Mouse (Mus musculus) heart, postnatal 4 days (tissue): ENCODE measurements around the gene Tln2. TPM values are rescaled to one million over a fixed set of nuclear protein-coding genes. Genes with fewer than 3 reads are reported as not detected.
A peak's percentile ranks its signal among the peaks of the same experiment; 100 is the strongest.

Experiments
- DNase-seq: peaks from one replicate; pipeline ENCODE4 v3.0.0; 2021
- total RNA-seq, 2 experiments: library from RNA; stranded (reverse); gene quantifications; 2 replicates each; pipeline ENCODE4 v1.2.3; 2021

Tln2 gene
- total RNA-seq, 2 experiments from 2014 or later, result 111 to 116 TPM

DNA sequence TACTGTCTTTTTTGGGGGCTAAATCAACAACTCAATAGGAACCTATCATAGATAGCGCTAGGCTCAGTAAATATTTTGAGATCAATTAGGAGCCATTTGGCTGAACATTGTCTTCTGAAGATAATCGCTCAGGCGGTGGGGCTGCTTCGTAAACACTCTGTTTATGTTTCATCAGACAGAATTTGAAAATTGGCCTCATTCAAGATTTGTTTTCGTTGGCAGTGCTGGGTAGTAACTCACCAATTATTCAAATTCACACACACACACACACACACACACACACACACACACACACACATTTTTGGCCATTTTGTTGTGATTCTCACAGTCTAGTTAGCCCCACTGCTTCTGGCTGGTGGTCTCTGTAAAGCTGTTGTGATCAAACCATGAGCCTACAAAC is 12.9 kb downstream of the Tln2 start:
- no peak for DNase-seq

DNA sequence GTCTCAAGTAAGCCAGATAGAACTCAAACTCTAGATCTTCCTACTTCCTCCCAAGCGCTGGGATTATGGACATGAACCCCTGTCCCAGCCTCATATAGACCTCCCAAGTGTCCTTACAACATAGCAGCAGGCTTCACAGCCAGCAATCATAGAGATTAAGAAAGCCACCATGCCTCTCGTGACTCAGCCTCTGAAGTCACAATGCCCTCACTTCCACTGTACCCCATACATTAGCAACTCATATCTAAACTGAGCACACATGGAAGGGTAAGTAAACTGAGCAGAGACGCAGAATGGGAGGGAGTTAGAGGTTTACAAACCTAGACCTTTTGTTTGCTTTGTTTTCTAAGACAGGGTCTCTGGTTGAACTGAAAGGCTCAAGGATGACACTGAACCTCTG is 13.7 kb downstream of the Tln2 start:
- DNase-seq, result no peak

DNA sequence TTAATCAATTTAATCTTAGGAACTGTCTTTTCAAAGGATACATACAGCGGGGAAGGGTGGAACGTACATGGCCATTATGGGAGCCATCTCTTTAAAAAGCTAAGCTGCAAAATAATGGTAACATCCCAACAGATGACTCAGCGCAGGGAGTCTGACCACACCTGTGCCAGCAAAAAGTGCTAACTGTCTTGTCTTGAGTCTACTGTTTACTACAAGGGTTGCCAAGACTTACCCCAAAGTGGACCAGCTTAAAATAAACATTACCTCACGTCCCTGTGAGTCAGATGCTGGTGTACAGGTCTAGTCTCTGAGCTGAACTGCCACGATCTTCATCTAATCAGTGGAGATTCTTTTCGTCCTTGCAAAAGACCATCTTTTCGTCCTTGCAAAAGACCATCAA is 14.7 kb downstream of the Tln2 start:
- no peak for DNase-seq

- DNase-seq, result peak; percentile 28
These were observed 17.6 kb downstream of the Tln2 start for GRCm38 (mm10) chr9:67541948-67542347.

DNA sequence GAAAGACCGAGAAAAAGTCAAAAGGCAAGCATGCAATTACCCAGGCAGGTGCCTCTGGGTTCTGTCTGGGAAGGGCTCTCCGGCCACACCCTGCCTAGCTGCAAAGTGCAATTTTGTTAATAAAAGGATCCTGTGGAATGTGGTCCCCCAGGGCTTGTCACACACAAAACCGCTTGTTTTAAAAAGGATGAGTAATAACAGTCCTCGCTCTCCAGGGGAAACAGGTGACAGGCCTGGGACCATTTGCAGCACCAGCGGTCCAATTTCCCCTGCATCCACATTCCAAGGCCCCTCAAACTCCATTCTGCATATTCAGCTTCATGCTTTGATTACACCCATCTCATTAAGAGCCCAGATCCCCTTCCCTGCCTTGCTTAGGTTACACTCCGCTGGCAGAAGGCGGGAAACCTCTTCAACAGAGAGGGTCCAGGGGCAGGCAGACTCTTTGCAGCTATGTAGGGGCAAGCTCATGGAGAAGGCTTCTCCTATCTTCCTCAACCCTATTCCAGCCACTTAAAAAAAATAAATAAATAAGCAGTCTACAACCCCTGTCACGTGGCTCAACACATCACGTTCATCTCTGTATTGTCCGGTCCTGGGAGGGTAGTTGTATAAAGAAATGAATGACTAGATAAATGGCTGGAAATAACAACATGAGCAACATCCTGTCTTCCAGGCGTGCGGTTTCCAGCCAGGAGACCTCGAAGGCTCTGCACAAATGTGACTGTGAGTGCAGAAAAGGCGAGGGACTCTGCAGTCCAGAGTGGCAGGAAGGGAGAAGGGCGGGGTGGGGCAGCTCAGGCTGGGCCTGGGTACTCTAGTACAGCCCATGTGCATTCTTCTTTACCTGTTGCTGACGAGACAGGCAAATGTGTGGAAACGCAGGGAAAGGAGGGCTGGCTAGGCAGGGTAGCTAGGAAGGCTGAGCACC is 19.5 kb downstream of the Tln2 start:
- DNase-seq, result no peak

- DNase-seq, result no peak
These were observed 25.1 kb downstream of the Tln2 start for GRCm38 (mm10) chr9:67534420-67534819.

- DNase-seq, result no peak
These were observed 26.2 kb downstream of the Tln2 start for GRCm38 (mm10) chr9:67533260-67533659.

- DNase-seq, result peak; percentile 41
These were observed 26.9 kb downstream of the Tln2 start for GRCm38 (mm10) chr9:67532631-67533030.

DNA sequence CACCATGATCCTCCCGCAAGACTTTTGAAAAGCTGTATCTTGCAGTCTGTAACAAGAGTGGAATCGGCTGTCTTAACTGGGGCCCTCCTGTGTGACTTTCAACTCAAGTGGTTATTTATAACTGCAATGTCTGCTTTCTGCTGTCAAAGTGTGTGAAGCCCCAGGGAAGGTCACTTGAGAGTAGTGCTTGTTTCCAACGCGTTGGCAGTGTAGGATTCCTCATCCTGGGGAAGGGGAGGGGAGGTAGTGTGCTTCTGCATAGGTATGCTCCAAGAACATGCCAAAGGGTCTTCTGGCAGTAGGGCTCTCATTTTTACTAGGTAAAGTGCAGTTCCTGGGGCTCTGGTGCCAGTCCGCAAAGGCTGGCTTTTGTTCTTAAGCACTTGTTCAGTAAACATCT is 29.9 kb downstream of the Tln2 start:
- peak; percentile 36 for DNase-seq

DNA sequence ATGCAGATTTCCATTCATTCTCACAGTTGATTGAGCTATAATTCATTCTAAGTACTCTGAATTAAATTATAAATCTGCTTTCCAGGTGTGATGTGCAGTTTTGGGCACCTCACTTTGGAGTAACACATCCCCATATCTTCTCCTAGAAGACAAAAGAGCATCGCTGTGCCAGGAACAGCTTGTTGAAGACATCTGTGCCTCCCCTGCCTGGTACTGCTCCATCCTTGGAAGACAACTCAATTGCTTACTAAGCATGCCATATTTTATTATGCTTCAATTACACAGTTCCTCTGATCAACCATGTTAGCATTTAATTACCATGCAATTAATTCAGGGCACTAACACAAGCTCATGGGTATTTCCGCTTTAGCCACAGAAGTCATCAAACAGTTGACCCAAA is 31.8 kb downstream of the Tln2 start:
- DNase-seq, result no peak

DNA sequence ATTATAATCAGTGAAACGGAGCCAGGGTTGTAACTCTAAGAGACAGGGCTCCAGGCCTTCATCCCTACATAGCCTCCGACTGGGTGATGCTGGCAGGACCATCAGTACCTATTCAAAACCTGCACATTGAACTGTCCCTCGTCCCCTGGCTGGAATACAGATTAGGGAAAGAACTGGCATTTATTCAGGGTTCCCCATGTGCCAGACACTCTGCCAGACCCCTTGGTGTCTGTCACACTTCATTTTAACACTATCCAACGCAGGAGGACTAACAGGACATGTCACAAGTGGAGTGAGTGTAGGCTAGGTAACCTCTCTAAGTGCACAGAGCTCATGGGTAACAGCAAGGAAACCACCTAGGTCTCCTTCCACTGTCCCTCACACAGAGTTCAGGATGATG is 37.8 kb downstream of the Tln2 start:
- DNase-seq, result no peak

DNA sequence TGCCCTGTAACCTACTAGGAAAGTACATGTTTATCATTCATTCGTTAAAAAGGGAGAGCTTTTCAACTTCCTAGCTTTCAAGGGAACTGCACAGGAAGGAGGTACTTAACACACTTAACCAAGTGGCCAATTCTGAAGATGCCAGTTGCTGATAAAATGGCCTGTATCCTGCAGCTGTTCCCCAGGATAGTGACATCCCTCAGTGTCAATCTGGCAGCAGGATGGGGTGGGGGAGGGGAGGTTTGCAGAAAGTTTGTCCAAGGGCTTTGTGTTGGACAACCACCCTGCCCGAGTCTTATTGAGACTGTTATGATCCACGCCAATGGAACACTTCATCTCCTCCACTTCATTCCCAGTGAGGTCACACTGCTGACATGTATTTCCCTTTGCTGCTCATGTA is 50.0 kb downstream of the Tln2 start:
- no peak for DNase-seq

DNA sequence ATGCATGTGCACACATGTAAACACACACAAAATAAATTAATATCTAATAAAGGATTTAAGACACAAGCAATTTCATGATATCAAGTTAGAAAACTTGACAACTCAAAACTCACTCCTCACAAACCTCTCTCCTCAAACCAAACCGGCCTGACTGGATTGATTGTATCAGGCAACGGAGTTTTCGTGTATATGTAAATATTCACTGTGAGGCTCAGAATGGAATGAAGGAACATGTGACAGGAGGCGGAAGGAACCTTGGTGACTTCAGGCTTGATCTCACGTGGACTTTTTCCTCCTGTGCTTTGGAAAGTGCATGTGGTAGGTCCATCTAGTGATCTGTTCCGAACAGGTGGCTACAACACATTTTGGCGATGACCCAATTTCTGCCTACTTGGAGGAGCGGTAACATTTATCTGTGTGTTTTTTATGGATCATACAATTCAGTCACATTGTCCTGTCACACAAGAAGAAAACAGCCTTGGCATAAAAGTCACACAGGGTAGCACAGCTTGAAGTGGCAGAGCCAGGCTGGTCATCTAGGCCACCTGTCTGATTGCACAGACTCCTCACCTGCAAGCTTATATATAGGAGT is 54.7 kb downstream of the Tln2 start:
- DNase-seq, result no peak

- no peak for DNase-seq
These were observed 57.7 kb downstream of the Tln2 start for GRCm38 (mm10) chr9:67501801-67502200.

DNA sequence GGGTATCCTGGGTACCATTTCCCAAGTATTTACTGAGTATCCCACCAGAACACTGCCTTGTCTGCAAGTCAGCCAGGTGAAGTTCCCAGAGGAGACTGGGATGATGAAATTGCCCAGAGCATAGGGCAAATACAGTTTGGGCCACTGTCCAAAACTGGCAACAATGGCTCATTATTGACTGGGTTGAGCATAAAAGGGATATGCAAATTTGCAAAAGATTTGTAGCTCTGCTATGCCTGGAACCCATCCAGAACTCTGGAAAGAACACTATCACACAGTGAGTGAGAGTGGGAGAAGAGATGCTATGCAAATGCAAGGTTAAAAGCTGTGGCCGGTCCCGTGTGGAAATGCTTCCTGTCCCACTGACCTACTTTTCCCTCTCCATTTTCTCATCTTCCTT is 63.1 kb downstream of the Tln2 start:
- DNase-seq, result no peak

DNA sequence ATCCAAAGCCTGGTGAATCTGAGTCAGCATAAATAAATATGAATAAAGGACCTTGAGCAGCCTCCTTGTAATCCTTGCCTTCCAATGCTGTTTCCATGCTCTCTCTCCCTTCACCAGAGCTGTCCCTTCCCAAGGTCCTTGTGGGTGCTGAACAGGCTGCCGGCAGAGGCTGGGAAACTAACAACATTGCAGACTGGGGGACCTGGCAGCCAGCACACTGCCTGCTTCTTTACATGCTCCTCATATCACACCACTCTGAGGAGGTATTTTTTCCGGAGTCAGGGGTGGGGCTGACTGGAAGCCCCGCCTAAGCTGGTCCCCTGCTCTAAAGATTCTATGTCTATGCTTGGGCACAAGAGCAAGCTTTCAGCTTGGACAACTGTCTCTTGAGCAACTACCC is 64.2 kb downstream of the Tln2 start:
- DNase-seq, result peak; percentile 9

- DNase-seq, result no peak
These were observed 65.5 kb downstream of the Tln2 start for GRCm38 (mm10) chr9:67493876-67494552.

DNA sequence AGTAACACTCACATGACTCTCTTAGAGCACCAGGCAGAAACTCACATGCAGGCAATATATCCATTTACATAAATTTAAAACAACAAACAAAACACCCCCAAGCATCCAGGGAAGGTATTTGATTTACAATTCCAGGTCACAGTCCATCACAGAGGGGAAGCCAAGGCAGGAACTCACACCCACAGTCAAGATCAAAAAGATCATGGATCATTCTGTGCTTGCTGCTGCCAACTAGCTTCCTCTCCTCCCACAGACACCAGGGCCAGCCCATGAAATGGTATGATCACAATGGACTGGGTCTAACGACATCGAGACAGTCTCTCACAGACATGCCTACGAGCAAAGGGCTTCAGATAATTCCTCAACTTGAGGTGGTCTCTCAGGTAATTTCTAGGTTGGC is 70.1 kb downstream of the Tln2 start:
- DNase-seq, result no peak

DNA sequence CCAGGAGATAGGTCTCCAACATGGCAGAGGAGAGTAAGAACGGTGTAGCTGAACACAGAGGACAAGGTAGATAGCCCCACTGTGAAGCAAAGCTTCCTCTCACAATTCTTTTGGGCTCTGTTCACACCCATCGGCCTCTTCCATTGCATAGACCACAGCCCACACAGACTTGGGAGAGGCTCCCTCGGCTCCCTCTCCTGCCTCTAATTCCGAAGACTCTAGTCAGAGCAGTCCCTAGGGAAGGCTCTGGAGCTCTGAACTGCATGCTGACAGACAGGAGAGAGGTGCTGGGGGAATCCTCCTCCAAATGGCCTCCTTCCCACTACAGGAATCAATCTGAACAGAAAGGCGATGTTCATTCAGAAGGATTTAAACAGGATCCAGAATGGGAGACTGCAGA is 72.9 kb downstream of the Tln2 start:
- no peak for DNase-seq

- DNase-seq, result peak; percentile 14
These were observed 74.1 kb downstream of the Tln2 start for GRCm38 (mm10) chr9:67485169-67486072.

- DNase-seq, result no peak
These were observed 77.2 kb downstream of the Tln2 start for GRCm38 (mm10) chr9:67482277-67482676.

GRCm38 (mm10) chr9:67481851-67482250 is 77.7 kb downstream of the Tln2 start:
- no peak for DNase-seq
